Mouse (Mus musculus) small intestine, adult 2 months (tissue): ENCODE measurements at regions not wholly inside any gene's neighbourhood (a gene's known extent, or its start where the extent isn't known, plus 50 kb on each side); places are given as distances from the start of the nearest gene placed in this dataset.

Source experiments
- CTCF ChIP-seq: fragments of 200-500 bp; IDR thresholded peaks from 2 replicates; pipeline ENCODE4 v1.5.1; 2012; ENCODE audit warnings: low read depth, mild to moderate bottlenecking, control low read depth, inconsistent platforms, low read length, moderate library complexity, mixed read lengths; ENCODE audit not compliant: insufficient replicate concordance, insufficient read length; ENCODE audit errors: extremely low read depth
- POLR2A ChIP-seq: fragments of 200-500 bp; IDR thresholded peaks from 2 replicates; pipeline ENCODE4 v1.6.1; 2012; ENCODE audit warnings: low read depth, mild to moderate bottlenecking, control low read depth, inconsistent platforms, low read length, moderate library complexity

GRCm38 (mm10) chr6:118327458-118327857, 91.8 kb downstream of the Bms1 start:
- no peak for TF ChIP-seq POLR2A
- TF ChIP-seq CTCF: peak; percentile 37; the same call in 1 of the 2 replicates
